Mouse (Mus musculus): Measurements from ENCODE around the gene Rbbp5. TPM values are rescaled to one million over a fixed set of nuclear protein-coding genes. Genes with fewer than 3 reads are reported as not detected.

The Rbbp5 gene
- 37.8 and 42.0 TPM in 2 replicates for polyA plus RNA-seq (2014; fragmentation: Nextera tagmentation; extraction: Ambion mirVana)

GRCm38 (mm10) chr1:132476928-132477691 is at the start of gene Rbbp5:
Gene Rbbp5 (plus strand): TSS chr1:132477365.
- ATAC-seq (ENCODE audit: low read depth) (peak; percentile 93), DNase-seq (ENCODE audit: low spot score) (peak; percentile 95)
- peaks cover 18% of the 10 kb centered on the region for H3K4me1 ChIP-seq (ENCODE audit: control insufficient read depth, insufficient read depth, low read length)
- no peaks in the 10 kb centered on the region for H3K27me3 ChIP-seq (replicated peaks; ENCODE audit: control insufficient read depth, insufficient read depth, low read length)
- peak within 1 kb of the TSS; percentile 84 for H3K9ac ChIP-seq (ENCODE audit: low read depth, low read length)
- H3K27ac ChIP-seq (replicated peaks; ENCODE audit: low read depth, low read length): peak within 1 kb of the TSS; percentile 35
- H3K4me3 ChIP-seq (ENCODE audit: low read depth, low read length): peak within 1 kb of the TSS; percentile 61
- peak within 1 kb of the TSS; percentile 85 for H3K4me2 ChIP-seq (ENCODE audit: low read depth, low read length)
- WGBS: under 1% methylated on average over 43 of the region's 43 CpGs
- no peaks in the 10 kb centered on the region for H3K9me3 ChIP-seq (ENCODE audit: control insufficient read depth, low read length)
- H3K36me3 ChIP-seq (ENCODE audit: control insufficient read depth, insufficient read depth, low read length): no peaks in the 10 kb centered on the region

- Histone ChIP-seq H3K27me3 (replicated peaks; ENCODE audit: control insufficient read depth, insufficient read depth, low read length) (no peaks in the 10 kb centered on the region), H3K36me3 (ENCODE audit: control insufficient read depth, insufficient read depth, low read length) (peaks cover 14% of the 10 kb centered on the region), H3K9ac (ENCODE audit: low read depth, low read length) (0 out of 2 replicates have a peak overlapping the region, but pooled peaks have one; percentile 14), H3K27ac (replicated peaks; ENCODE audit: low read depth, low read length) (no peak overlapping the region), H3K4me2 (ENCODE audit: low read depth, low read length) (no peak overlapping the region), H3K4me1 (ENCODE audit: control insufficient read depth, insufficient read depth, low read length) (peaks cover 5% of the 10 kb centered on the region; the same call in 1 of the 2 replicates), H3K9me3 (ENCODE audit: control insufficient read depth, low read length) (no peaks in the 10 kb centered on the region), H3K4me3 (ENCODE audit: low read depth, low read length) (no peak overlapping the region)
- 39% methylated on average over 3 of the region's 3 CpGs for WGBS
- ATAC-seq (ENCODE audit: low read depth) (peak; percentile 50; the same call in 1 of the 2 replicates), DNase-seq (ENCODE audit: low spot score) (peak; percentile 38)
Measured at GRCm38 (mm10) chr1:132430818-132431217, 46.3 kb upstream of the Rbbp5 start.

GRCm38 (mm10) chr1:132431716-132432115 is 45.4 kb upstream of the Rbbp5 start:
- H3K4me2 ChIP-seq (ENCODE audit: low read depth, low read length): no peak overlapping the region
- H3K27ac ChIP-seq (replicated peaks; ENCODE audit: low read depth, low read length): no peak overlapping the region

GRCm38 (mm10) chr1:132433349-132433748 is 43.8 kb upstream of the Rbbp5 start:
- no peak for ATAC-seq (ENCODE audit: low read depth)
- WGBS: 70% methylated on average over 5 of the region's 5 CpGs

More at GRCm38 (mm10) chr1:132431716-132432115, 45.4 kb upstream of the Rbbp5 start:
- Histone ChIP-seq H3K4me3 (ENCODE audit: low read depth, low read length) (no peak overlapping the region), H3K4me1 (ENCODE audit: control insufficient read depth, insufficient read depth, low read length) (peaks cover 5% of the 10 kb centered on the region; the same call in 1 of the 2 replicates), H3K36me3 (ENCODE audit: control insufficient read depth, insufficient read depth, low read length) (peaks cover 17% of the 10 kb centered on the region), H3K9ac (ENCODE audit: low read depth, low read length) (no peak overlapping the region), H3K27me3 (replicated peaks; ENCODE audit: control insufficient read depth, insufficient read depth, low read length) (no peaks in the 10 kb centered on the region), H3K9me3 (ENCODE audit: control insufficient read depth, low read length) (no peaks in the 10 kb centered on the region)
- WGBS: 68% methylated on average over 9 of the region's 9 CpGs
- DNase-seq (ENCODE audit: low spot score) (peak; percentile 19), ATAC-seq (ENCODE audit: low read depth) (no peak)

GRCm38 (mm10) chr1:132434032-132434431 is 43.1 kb upstream of the Rbbp5 start:
- ATAC-seq (ENCODE audit: low read depth) (no peak), DNase-seq (ENCODE audit: low spot score) (no peak)
- no peak overlapping the region for H3K4me2 ChIP-seq (ENCODE audit: low read depth, low read length)
- H3K4me1 ChIP-seq (ENCODE audit: control insufficient read depth, insufficient read depth, low read length): peaks cover 5% of the 10 kb centered on the region; the same call in 1 of the 2 replicates
- no peak overlapping the region for H3K9ac ChIP-seq (ENCODE audit: low read depth, low read length)
- H3K27ac ChIP-seq (replicated peaks; ENCODE audit: low read depth, low read length): no peak overlapping the region
- H3K27me3 ChIP-seq (replicated peaks; ENCODE audit: control insufficient read depth, insufficient read depth, low read length): no peaks in the 10 kb centered on the region
- H3K36me3 ChIP-seq (ENCODE audit: control insufficient read depth, insufficient read depth, low read length): peaks cover 26% of the 10 kb centered on the region
- H3K4me3 ChIP-seq (ENCODE audit: low read depth, low read length): no peak overlapping the region
- WGBS: 91% methylated on average over 12 of the region's 12 CpGs
- H3K9me3 ChIP-seq (ENCODE audit: control insufficient read depth, low read length): no peaks in the 10 kb centered on the region

More at GRCm38 (mm10) chr1:132433349-132433748, 43.8 kb upstream of the Rbbp5 start:
- no peak for DNase-seq (ENCODE audit: low spot score)
- Histone ChIP-seq H3K36me3 (ENCODE audit: control insufficient read depth, insufficient read depth, low read length) (peaks cover 25% of the 10 kb centered on the region), H3K4me1 (ENCODE audit: control insufficient read depth, insufficient read depth, low read length) (peaks cover 5% of the 10 kb centered on the region; the same call in 1 of the 2 replicates), H3K9me3 (ENCODE audit: control insufficient read depth, low read length) (no peaks in the 10 kb centered on the region), H3K9ac (ENCODE audit: low read depth, low read length) (no peak overlapping the region), H3K4me2 (ENCODE audit: low read depth, low read length) (no peak overlapping the region), H3K27me3 (replicated peaks; ENCODE audit: control insufficient read depth, insufficient read depth, low read length) (no peaks in the 10 kb centered on the region), H3K27ac (replicated peaks; ENCODE audit: low read depth, low read length) (no peak overlapping the region), H3K4me3 (ENCODE audit: low read depth, low read length) (no peak overlapping the region)

- Histone ChIP-seq H3K4me1 (ENCODE audit: control insufficient read depth, insufficient read depth, low read length) (peaks cover 4% of the 10 kb centered on the region; the same call in 1 of the 2 replicates), H3K4me2 (ENCODE audit: low read depth, low read length) (no peak overlapping the region), H3K36me3 (ENCODE audit: control insufficient read depth, insufficient read depth, low read length) (peaks cover 45% of the 10 kb centered on the region), H3K4me3 (ENCODE audit: low read depth, low read length) (no peak overlapping the region), H3K27me3 (replicated peaks; ENCODE audit: control insufficient read depth, insufficient read depth, low read length) (no peaks in the 10 kb centered on the region), H3K9ac (ENCODE audit: low read depth, low read length) (no peak overlapping the region), H3K9me3 (ENCODE audit: control insufficient read depth, low read length) (no peaks in the 10 kb centered on the region), H3K27ac (replicated peaks; ENCODE audit: low read depth, low read length) (peak overlapping the region; percentile 63)
- ATAC-seq (ENCODE audit: low read depth): peak; percentile 47; the same call in 1 of the 2 replicates
- WGBS: 62% methylated on average over 4 of the region's 4 CpGs
- peak; percentile 50 for DNase-seq (ENCODE audit: low spot score)
Measured at GRCm38 (mm10) chr1:132436320-132436958, 40.7 kb upstream of the Rbbp5 start.

- no peaks in the 10 kb centered on the region; the same call in 1 of the 2 replicates for H3K4me1 ChIP-seq (ENCODE audit: control insufficient read depth, insufficient read depth, low read length)
- H3K9me3 ChIP-seq (ENCODE audit: control insufficient read depth, low read length): no peaks in the 10 kb centered on the region
- no peak overlapping the region for H3K4me3 ChIP-seq (ENCODE audit: low read depth, low read length)
- H3K27me3 ChIP-seq (replicated peaks; ENCODE audit: control insufficient read depth, insufficient read depth, low read length): no peaks in the 10 kb centered on the region
- 75% methylated on average over 1 of the region's 1 CpGs for WGBS
- ATAC-seq (ENCODE audit: low read depth) (peak; percentile 70; the same call in 1 of the 2 replicates), DNase-seq (ENCODE audit: low spot score) (peak; percentile 35)
- H3K36me3 ChIP-seq (ENCODE audit: control insufficient read depth, insufficient read depth, low read length): peaks cover 50% of the 10 kb centered on the region
- H3K9ac ChIP-seq (ENCODE audit: low read depth, low read length): no peak overlapping the region
- no peak overlapping the region for H3K4me2 ChIP-seq (ENCODE audit: low read depth, low read length)
- no peak overlapping the region for H3K27ac ChIP-seq (replicated peaks; ENCODE audit: low read depth, low read length)
Measured at GRCm38 (mm10) chr1:132436960-132437359, 40.2 kb upstream of the Rbbp5 start.

- H3K36me3 ChIP-seq (ENCODE audit: control insufficient read depth, insufficient read depth, low read length): peaks cover 54% of the 10 kb centered on the region
- no peak overlapping the region for H3K27ac ChIP-seq (replicated peaks; ENCODE audit: low read depth, low read length)
Measured at GRCm38 (mm10) chr1:132437389-132437788, 39.8 kb upstream of the Rbbp5 start.

More at GRCm38 (mm10) chr1:132437389-132437788, 39.8 kb upstream of the Rbbp5 start:
- no peak for ATAC-seq (ENCODE audit: low read depth)
- Histone ChIP-seq H3K4me2 (ENCODE audit: low read depth, low read length) (no peak overlapping the region), H3K27me3 (replicated peaks; ENCODE audit: control insufficient read depth, insufficient read depth, low read length) (no peaks in the 10 kb centered on the region), H3K9me3 (ENCODE audit: control insufficient read depth, low read length) (no peaks in the 10 kb centered on the region), H3K4me1 (ENCODE audit: control insufficient read depth, insufficient read depth, low read length) (no peaks in the 10 kb centered on the region; the same call in 1 of the 2 replicates), H3K4me3 (ENCODE audit: low read depth, low read length) (no peak overlapping the region), H3K9ac (ENCODE audit: low read depth, low read length) (no peak overlapping the region)
- DNase-seq (ENCODE audit: low spot score): no peak
- WGBS: 71% methylated on average over 5 of the region's 5 CpGs

Data from embryonic facial prominence, embryonic 14.5 days (tissue).